Mouse (Mus musculus): Measurements from ENCODE around the gene Mavs. TPM values are rescaled to one million over a fixed set of nuclear protein-coding genes. Genes with fewer than 3 reads are reported as not detected.
A peak's percentile ranks its signal among the peaks of the same experiment; 100 is the strongest.
"Not testable (repeated sequence)": the region's sequence is repeated elsewhere in the genome, so short reads cannot be mapped to it uniquely, and the experiment has no call there.

The Mavs gene
- total RNA-seq, 2 experiments from 2014 or later, result 6.8 to 7.4 TPM

DNA sequence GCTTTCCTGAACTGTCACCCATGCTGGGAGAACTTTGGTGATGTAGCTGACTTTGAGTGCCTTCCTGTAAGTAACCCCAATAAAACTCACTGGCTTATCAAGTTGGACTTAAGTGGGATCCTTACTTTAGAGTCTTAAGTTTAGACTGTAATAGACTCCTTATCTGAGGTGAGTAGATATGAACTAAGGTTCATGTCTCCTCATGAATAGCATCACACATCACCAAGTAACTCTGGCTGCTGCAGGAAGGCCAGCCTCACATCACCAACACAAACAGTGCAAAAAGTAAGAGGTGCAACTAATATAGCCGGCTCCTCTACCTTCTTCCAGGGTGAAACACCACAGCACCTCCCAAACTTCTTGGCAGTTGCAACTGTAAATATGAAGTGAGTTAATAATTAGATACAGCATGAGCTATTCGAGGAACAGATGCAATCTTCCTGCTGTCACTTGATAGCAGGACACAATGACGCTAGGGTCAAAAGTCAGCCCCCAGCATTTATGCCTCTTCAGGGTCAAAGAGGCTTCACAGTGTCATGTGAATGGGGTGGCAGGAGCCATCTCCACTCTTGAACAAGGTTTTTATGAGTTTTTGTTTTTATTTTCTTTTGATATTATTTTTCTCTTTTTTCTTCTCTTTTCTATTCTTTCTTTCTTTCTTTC lies 11.9 kb upstream of the Mavs start:
- no peak overlapping the region for H3K4me3 ChIP-seq
- no peak for TF ChIP-seq CTCF (conservative IDR thresholded peaks at IDR 0.05)
- no peak for DNase-seq (ENCODE audit: low spot score in 2 of 2)
- H3K27ac ChIP-seq, result no peak overlapping the region

DNA sequence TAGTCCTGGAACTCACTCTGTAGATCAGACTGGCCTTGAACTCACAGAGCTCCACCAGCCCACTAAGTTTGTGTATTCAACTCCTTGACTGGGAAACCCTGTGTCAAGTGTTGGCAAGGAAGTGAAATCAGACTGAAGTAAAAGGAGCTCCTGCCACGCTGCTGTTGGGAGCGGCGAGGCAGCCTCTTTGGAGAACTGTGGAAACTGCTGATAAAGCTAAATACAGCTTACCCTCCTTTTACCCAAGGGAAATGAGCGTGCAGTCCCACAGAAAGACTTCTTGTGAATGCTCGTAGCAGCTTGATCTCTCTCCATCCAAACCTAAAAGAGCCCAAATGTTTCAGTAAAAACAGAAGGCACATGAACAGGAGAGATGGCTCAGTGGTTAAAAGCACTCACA lies 11.3 kb upstream of the Mavs start:
- no peak for DNase-seq (ENCODE audit: low spot score in 2 of 2)
- H3K4me3 ChIP-seq, result no peak overlapping the region
- TF ChIP-seq CTCF (conservative IDR thresholded peaks at IDR 0.05), result no peak

DNA sequence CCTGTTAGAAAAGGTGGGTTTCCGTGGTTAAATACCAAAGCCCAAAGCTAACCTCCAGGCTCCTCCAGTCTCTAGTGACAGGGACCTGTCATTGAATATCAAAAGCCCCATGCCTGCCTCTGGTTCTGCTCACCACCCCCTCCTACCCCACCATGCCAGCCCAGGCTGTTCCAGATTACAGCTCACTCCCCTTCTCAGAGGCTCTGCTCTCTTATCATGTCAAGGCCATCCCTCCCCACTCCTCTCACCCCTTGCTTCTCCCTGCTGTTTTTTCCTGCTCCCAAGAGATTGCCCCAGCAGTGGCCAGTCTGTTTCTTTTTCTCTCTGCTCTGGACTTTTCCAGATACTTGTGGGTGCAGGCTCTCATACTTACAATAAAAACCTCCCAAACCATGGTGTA lies 10.3 kb upstream of the Mavs start:
- no peak for TF ChIP-seq CTCF (conservative IDR thresholded peaks at IDR 0.05)
- DNase-seq (ENCODE audit: low spot score in 2 of 2), result no peak
- Histone ChIP-seq H3K4me3 (no peak overlapping the region), H3K27ac (no peak overlapping the region)

More for the DNA sequence above, 11.3 kb upstream of the Mavs start:
- no peak overlapping the region for H3K27ac ChIP-seq

DNA sequence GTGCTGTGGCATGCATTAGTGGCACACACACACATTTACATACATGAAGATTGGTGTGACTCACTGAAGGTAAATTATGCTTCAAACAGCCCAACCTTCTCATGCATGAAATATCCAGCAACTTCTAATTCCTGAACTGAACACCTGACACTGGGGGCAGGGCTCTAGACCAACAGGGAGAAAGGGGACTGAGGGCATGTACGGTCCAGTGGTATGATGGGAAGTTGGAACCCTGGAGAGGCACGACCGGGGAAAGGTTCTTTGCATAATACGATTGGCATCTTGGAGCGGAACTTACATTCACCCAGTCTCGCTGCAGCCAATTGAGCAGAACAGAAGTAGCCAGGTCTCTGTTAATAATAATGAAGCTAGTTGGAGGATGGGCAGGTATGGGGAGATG lies 8.7 kb upstream of the Mavs start:
- no peak for TF ChIP-seq CTCF (conservative IDR thresholded peaks at IDR 0.05)
- no peak for DNase-seq (ENCODE audit: low spot score in 2 of 2)
- H3K4me3 ChIP-seq, result no peak overlapping the region
- no peak overlapping the region for H3K27ac ChIP-seq

DNA sequence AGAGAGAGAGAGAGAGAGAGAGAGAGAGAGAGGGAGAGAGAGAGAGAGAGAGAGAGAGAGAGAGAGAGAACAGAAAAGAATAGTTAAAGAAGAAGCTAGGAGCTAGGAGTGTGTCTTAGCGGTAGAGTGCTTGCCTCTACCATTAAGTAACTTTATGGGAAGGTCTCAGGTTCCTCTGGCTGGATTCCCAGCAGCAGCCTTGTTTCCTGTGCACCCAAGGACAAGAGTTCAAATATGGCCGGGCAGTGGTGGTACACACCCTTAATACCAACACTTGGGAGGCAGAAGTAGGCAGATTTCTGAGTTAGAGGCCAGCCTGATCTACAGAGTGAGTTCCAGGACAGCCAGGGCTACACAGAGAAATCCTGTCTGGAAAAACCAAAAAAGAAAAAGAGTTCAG lies 7.2 kb upstream of the Mavs start:
- H3K27ac ChIP-seq; H3K4me3 ChIP-seq; DNase-seq (ENCODE audit: low spot score in 2 of 2): not testable (repeated sequence)

DNA sequence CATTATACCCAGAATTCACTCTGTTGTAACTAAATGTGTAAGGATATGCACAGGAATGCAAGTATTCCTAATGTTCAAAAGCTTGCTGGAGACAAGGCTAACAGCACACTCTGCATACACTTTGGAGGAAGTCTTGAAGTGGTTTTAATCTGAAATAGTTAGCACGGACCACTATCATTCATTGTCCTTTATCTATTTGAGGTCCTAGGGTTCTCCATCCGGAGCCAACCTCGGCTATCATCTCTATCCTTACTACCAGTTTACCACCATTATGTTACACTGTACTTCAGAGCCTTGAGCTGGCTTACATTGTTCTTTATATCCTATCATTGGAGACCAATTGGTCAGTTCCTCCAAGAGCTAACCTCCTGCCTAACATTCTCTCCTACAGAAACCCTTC lies 6.6 kb upstream of the Mavs start:
- TF ChIP-seq CTCF (conservative IDR thresholded peaks at IDR 0.05), result no peak
- H3K4me3 ChIP-seq, result no peak overlapping the region

DNA sequence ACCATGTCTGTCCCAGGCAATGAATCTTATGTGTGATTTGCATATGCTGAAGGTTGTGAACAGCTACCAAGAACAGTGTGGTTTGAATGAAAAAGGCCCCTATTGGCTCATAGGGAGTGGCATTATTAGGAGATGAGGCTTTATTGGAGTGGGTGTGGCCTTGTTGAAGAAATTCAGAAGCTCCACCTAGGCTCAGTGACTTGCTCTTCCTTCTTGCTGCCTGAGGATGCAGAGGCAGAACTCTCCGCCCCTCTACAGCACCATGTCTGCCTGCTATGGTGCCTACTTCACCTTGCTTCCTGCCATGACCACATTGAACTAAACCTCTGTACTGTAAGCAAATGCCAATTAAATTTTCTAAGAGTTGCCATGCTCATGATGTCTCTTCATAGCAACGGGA lies 1.3 kb upstream of the Mavs start:
- DNase-seq (ENCODE audit: low spot score in 2 of 2), result no peak
- no peak for TF ChIP-seq CTCF (conservative IDR thresholded peaks at IDR 0.05)
- Histone ChIP-seq H3K27ac (no peak overlapping the region), H3K4me3 (no peak overlapping the region)

More for the DNA sequence above, 6.6 kb upstream of the Mavs start:
- no peak overlapping the region for H3K27ac ChIP-seq
- DNase-seq (ENCODE audit: low spot score in 2 of 2), result no peak

DNA sequence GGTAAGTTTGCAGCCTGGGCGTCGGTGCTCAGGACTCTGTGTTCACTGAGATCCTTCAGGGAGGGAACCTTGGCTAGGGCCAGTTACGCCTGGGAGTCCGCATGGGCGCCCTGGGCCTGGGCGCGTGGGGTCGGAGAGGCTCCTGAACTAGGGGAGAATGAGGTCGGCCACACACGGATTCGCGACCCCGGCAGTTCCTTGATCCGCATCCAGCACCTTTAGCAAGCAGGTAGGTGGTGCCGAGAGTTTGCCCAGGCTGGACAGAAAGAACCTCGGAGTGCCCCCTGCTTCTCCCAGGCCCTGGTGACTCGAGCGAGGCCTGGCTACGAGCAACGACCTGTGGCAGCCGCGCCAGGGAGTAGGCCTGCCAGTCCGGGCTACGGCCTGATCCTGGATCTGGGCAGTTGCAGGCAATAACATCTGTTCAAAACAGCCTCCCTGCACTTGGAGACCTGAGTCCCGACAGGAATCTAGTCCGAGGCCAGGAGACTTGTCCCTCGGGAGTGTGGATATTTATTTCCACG lies 326 bp downstream of the Mavs start:
- DNase-seq (ENCODE audit: low spot score in 2 of 2), result no peak
- TF ChIP-seq CTCF (conservative IDR thresholded peaks at IDR 0.05), result no peak
- Histone ChIP-seq H3K27ac (peak overlapping the region; percentile 87), H3K4me3 (peak overlapping the region; percentile 64)

DNA sequence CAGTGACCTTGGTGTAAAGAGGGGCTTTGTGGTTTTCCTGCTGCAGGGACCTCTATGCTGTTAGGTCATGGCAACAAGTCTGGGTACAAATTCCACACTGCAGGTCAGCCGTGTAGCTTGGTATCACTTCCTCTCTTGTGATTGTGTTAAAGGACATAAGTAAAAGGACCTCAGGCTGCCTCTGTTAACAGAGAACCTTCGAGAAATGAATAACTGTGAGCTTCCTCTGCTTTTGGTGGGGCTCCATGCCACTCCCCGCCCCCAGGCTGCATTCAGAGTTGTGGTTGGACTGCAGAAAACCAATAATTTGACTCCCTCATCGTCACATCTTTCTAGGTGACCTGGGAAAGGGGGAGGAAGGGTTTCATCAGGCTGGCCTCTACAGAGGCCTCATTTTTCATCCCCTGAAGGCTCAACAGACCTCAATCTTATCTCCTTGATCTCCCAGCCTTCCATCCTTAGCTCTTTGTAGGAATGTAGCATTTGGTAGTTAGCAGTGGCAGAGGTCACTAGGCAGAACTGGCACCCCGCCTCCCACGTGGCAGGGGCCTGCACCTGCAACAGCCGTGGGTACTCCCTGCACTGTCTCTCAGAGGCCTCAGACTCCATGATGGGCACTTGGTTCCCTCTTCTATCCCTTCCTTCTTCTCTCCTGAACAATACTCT lies 1.2 kb downstream of the Mavs start:
- Histone ChIP-seq H3K27ac (no peak overlapping the region), H3K4me3 (no peak overlapping the region)
- no peak for TF ChIP-seq CTCF (conservative IDR thresholded peaks at IDR 0.05)
- no peak for DNase-seq (ENCODE audit: low spot score in 2 of 2)

DNA sequence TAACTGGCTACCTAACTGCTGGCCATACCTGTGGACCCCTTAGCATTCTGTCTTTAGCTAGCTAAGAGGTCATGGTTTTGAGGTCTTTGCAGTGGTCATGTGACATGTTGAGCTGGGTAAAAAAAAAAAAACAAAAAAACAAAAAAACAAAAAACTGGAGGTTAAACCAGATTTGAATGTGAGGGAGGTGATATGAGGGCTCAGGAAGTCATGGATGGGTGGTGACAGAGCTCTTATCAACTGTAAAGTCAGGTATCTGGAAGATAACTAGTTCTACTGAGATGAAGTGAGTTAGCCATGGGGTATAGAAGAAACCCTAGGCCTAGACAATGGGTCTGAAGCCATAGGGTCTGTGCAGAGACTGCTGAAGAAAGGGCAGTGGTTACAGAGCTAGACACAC lies 8.3 kb downstream of the Mavs start:
- no peak overlapping the region for H3K27ac ChIP-seq
- no peak for DNase-seq (ENCODE audit: low spot score in 2 of 2)
- H3K4me3 ChIP-seq, result no peak overlapping the region
- no peak for TF ChIP-seq CTCF (conservative IDR thresholded peaks at IDR 0.05)

DNA sequence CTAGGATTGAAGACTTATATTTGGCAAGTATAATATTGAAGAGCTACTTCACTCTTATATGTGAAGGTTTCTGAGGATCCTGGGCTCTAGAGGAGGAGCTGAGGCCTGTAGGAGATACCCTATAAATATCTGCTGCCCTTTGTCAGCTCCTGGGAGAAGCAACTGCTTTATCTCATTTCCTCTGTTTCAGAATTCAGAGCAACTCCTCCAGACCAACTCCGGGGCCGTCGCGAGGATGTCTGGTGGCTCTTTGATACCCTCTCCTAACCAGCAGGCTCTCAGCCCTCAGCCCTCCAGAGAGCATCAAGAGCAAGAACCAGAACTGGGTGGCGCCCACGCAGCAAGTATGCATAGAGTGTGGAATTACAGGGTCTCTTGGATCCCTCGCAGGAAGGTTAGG lies 9.1 kb downstream of the Mavs start:
- TF ChIP-seq CTCF (conservative IDR thresholded peaks at IDR 0.05), result no peak
- Histone ChIP-seq H3K27ac (no peak overlapping the region), H3K4me3 (no peak overlapping the region)
- DNase-seq (ENCODE audit: low spot score in 2 of 2), result no peak

DNA sequence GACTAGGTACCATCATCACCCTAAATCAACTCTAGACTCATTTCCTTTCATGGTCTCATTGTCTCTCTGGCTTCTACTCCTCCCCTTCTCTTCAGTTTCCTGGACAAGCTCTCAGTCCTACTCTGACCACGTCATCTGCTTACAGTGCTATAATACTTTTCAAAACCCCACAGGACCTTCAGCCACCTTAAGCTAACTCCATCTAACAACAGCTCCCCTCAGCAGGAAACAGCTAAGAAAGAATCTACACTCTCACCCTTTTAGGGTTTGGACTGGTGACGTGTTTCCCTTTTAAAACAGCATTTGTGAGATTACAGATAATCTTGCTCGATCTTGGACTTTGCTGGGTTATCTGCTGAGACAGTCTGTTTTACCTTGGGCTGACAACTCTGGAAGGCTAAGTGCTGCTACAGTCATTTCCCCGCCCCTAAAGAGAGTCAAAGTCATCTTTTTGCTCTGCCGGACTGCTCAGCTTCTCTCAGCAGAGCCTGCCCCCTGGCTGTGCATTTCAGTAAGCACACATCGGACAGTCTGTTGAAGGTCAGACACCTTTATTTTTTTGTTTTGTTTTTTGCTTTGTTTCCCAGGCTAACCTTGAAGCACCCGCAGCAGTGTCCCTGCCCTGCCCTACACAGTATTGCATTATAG lies 19.9 kb downstream of the Mavs start:
- no peak overlapping the region for H3K4me3 ChIP-seq
- DNase-seq (ENCODE audit: low spot score in 2 of 2), result peak in 1 of 2 experiments; percentile 38
- peak; percentile 81 for TF ChIP-seq CTCF (conservative IDR thresholded peaks at IDR 0.05)

DNA sequence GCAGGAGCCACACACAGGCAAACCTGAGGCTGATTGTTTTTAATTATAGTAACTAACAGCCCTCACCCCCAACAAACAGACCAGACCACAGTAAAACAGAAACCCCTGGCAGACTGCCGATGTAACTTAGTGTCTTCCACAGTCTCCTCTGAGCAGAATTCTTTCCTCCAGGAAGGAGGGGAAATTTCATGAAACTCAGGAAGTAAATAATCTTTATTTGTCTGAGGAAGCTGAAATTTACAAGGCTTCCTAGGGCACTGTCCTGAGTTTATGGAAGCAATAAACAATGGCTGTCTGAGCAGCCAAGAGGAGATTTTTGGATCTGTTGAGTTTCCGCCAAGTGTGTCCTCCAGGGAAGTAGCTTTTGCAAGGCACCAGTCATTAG lies 20.5 kb downstream of the Mavs start:
- no peak for DNase-seq (ENCODE audit: low spot score in 2 of 2)
- no peak for TF ChIP-seq CTCF (conservative IDR thresholded peaks at IDR 0.05)
- H3K27ac ChIP-seq, result no peak overlapping the region
- no peak overlapping the region for H3K4me3 ChIP-seq

More for the DNA sequence above, 19.9 kb downstream of the Mavs start:
- no peak overlapping the region for H3K27ac ChIP-seq
